Mouse (Mus musculus) left cerebral cortex, postnatal 10 days (tissue): ENCODE results near the gene AI481877. TPM values are rescaled to one million over a fixed set of nuclear protein-coding genes. Genes with fewer than 3 reads are reported as not detected.

Source experiments
- DNase-seq, 2 experiments: peaks; one replicate each; pipeline ENCODE4 v3.0.0; 2021 to 2022; ENCODE audit warnings: low spot score in 2 of 2, mixed read lengths in 1 of 2; ENCODE audit errors: extremely low spot score in 1 of 2
- intact Hi-C: fragments of 180-260 bp; cut with DNase I; formaldehyde crosslinking; loops from one replicate; pipeline ENCODE4 v1.15.1; 2025
- total RNA-seq, 2 experiments: library from RNA; stranded (reverse); gene quantifications; 2 replicates each; pipeline ENCODE4 v1.2.3; 2021

AI481877 gene
- total RNA-seq, 2 experiments from 2014 or later: not detected

DNA sequence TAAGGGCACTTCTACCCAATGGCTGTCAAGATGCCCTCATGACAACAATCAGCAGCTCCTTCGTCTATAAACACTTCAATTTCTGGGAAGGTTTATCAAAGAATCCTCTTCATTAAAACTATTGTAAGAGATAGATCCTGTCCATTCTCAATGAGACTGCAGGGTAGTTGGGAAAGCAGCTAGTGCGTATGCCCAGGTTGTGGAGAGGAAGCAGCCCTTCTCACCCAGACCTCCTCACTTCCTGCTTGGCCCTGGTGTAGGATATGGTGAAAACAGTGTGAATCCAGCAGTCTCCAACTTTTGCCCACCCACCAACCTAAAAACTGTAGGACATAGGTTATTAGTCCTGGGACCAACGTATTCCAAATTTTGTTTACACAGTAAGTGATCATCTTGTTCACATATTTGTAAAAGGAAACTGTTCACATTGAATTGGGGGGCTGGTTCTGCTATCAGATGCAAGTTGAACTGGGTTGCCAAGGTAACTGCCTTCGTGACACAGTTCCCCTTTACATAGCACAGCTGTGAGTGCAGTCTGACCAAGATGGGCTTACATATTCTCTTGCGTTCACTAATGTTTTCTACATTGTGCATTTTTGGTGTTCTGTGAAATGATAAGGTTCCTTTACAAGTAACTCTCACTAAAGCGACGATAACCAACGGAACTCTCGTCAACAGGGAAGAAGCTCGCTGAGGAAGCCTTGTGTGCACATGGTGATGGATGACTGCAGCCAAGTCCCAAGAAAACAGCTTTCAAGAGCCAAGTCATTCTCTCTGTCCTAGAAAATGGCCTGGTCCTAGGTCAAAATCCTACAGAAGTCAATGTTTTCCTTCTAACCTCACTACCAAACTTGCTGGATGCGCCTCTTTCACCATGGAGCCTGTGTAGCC lies 98.1 kb downstream of the AI481877 start:
- no peak for DNase-seq
- intact Hi-C loops: no loop called here

DNA sequence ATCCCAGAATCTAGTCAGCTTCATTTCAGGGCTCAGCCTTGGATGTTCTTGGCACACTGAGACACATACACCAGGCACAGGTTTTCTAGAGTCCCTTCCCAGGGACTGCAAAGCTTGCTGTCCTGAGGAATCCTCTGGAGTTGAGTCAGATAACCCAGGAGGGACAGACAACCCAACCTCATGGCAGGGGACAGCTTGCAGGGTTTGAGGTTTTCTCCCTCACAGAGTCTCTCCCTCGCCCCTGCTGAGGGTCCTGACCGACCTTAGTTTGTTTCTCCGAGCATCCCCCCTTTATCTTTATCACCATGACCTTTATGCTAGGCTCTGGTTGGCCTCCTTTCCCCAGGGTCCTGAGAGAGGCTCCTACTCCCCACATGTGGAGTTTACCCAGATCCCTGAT lies 101.3 kb downstream of the AI481877 start:
- DNase-seq: no peak
- intact Hi-C loops: no loop called here

DNA sequence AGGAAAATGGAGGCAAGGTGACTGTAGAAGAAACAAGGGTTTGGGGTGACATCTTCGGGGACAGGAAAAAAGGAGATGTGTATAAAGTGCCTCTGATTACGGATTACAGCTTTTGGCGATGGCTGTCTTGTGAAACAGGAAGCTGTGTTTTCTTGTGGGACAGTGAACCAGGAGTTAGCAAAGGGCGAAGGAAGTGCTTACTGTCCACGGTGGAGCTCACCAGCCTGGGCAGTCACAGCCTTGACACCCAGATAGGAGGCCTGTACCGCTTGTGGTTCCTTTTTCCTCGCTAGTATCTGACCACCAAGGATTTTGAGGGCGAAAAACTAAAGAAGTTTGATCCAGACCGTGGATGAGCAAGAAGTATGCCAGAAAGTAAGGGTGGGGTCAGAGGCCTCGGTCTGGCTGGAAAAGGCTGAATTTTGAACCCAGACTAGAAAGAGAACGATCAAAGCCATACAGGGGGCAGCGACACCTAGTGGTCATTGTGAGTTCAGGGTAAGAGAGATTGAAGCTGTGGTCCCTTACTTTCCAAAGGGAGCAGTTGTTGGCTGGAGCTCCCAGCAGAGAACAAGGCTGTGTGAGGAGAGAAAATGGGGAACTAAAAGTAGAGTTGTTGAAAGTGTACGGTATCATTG lies 102.2 kb downstream of the AI481877 start:
- intact Hi-C loops: no loop called here

DNA sequence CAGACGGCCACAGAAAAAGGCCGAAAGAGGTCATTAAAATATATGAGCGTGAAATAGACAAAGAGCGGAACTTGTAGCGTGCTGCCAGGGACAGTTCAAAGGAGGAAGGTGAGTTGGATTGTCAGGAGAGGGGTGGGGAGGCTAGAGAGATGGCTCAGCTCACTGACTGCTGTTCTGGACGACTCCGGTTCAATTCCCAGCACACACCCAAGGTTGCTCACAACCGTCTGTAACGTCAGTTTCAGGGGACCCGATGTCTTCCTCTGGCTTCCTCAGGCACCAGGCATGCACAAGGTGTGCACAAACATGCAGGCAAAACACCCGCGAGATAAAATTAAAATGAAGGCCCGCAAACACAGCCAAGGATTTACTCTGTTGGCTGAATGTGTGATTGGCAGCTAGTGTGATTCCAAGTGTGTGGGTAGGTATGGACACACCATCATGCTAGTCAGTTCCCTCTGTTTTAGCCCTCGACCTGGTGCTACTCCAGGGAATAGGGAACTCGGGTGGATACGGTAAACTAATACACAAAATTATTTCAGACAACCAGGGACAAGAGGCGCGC lies 102.9 kb downstream of the AI481877 start:
- DNase-seq: no peak
- intact Hi-C loops: no loop called here

More for the DNA sequence above, 102.2 kb downstream of the AI481877 start:
- peak; percentile 73 to 75 for DNase-seq

DNA sequence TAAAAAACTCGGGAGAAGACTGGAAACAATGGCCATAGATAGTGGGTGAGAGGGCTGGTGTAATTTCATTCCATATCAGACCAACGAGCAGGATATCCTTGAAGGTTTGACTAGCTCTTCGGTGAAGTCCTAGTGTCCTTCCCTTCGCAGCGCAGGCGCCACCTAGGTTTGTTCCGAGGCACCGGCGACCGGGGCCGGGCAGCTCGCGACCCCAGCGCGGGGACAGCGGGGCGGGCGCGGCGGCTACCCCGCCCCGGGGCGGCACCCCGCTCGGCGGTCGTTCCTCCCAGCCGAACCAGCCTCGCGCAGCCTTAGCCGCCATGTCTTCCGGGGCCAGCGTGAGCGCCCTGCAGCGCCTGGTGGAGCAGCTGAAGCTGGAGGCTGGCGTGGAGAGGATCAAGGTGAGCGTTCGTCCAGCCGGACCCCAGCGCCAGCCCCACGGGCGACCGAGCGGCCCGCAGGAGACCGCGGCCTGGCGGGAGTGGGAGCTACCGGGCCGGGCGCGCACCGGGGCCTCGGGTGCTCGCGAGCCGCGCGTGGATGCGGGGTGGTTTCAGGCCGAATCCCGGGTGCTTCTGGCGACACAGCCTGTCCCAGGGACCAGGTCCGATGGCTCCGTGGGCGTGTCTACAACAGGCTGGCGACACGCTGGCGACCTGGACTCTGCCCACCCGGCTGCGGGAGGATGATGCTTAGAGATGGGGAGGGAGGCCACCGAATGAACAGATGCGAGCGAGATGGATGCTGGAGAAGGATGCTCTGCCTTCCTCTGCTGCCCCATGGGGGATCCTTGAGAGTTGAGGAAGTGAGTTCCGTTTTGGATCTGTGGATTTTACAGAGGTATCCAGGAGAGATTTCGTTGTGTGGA lies 103.6 kb downstream of the AI481877 start, which contains the start of gene Gng10:
Gene Gng10 (plus strand): TSS at position 171 of the 868 bp plus-strand sequence.
- peak; percentile 62 to 85 for DNase-seq
- intact Hi-C loops: no loop called here

DNA sequence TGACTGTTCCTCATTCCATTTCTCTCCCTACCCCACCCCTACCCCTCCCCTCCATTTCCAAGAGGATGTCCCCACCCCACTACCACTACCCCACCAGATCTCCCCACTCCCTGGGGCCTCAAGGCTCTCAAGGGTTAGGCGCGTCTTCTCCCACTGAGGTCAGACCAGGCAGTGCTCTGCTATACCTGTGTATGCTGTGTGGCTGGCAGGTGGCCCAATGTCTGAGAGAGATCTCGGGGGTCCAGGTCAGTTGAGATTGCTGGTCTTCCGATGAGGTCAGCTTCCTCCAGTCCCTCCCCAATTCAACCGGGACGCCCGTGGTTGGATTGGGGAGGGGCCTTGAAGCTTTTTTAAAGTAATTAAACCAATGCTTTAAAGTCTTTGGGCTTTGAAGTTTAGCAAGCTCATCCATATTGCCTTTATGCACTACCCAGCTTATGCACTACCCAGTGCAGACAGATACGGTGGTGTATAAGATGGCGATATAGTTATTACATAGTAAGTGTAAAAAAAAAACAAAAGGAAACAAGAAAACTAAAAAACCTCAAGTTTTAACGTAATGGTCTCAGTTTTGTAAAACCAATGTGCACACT lies 104.4 kb downstream of the AI481877 start:
- peak in 1 of 2 experiments; percentile 57 for DNase-seq
- intact Hi-C loops: no loop called here

DNA sequence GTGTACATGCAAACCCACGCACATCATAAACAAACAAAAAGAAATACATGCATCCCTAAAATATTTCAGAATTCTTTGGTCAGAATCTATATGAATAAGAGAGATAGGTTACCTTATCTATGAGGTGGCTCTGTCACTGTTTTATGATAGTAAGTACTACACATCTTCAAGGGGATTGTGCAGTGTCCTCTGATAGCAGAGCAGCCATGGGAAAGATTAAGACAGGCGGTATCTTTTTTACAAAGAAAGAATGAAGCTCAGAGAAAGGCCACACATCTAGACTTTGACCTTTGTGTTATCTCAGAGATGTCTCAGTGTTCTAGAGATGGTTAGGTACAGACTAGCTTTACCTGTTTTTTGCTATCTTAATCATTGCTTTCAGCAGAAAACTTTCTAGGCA lies 121.9 kb downstream of the AI481877 start:
- intact Hi-C loops: no loop called here
- DNase-seq: no peak

DNA sequence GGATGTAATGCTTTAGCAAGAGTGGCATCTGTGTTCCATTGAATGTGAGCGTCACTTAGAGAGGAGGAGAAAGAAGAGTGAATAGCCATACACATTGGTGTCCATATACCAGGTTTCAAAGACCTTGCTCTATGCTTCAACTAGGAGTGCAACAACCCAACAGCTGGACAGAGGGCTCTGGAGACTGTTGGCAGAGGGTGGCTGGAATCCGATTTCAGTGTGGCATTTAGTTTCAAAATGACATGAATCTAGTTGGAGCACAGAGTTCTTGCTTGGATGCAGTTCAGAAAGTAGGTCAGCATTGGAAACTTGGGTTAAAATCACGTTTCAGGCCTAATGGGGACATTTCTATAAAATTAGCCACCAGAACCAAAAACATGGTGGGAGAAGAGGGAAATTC lies 123.6 kb downstream of the AI481877 start:
- DNase-seq: no peak
- intact Hi-C loops: no loop called here

DNA sequence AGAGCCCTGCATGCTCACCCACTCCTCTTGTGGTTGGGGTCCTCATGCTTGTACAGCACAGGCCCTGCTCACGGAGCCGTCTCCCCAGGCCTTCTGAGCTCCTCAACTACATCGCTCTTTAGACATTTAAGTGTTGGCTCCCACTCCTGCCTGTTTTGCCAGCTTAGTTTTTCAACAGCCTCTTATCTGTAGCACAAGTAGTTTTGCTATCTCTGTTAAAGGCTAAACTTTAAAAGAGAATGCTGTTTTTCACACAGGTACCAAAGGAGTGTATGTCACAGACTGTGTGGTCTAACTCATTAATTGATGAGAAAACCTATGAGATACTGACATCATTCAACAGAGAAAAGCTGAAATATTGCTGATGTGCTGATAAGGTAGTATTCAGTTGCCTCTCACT lies 127.3 kb downstream of the AI481877 start:
- intact Hi-C loops: no loop called here
- no peak for DNase-seq

DNA sequence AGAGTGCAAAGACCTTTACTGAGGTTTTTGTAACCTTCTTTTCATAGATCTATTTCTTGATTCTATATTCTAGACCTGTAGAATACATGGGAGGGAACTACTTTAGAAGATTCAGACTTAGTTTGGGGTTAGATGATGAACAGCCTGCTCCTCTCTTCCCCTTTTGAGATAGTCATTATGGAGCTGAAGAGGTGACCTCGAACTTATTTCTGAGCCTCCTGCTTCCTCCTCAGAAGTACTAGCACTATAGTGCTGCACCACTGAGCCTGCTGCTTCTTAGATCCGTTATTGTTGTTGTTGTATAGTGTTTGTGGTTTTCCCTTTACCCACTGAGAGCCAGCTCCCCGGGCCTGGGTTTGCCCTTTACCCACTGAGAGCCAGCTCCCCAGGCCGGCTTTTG lies 129.1 kb downstream of the AI481877 start:
- intact Hi-C loops: no loop called here
- no peak for DNase-seq

DNA sequence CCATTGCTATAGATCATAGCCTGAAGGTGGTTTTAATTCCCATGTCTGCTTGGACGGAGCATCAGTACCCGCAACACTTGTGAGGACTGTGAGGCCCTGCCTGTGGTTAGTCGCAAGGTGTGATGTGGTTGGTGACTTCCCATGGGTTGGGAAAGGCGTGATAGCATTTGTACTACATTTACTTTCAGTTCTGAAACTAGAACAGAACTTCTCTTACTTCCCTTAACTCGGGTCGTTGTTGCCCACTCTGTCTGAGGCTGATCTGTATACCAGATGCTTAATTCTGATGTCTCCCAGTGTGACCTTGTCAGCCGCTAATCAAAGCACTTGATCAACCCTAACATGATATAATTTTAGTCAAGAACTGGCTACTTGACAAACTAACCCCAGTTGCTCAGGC lies 129.6 kb downstream of the AI481877 start:
- no peak for DNase-seq
- intact Hi-C loops: no loop called here

DNA sequence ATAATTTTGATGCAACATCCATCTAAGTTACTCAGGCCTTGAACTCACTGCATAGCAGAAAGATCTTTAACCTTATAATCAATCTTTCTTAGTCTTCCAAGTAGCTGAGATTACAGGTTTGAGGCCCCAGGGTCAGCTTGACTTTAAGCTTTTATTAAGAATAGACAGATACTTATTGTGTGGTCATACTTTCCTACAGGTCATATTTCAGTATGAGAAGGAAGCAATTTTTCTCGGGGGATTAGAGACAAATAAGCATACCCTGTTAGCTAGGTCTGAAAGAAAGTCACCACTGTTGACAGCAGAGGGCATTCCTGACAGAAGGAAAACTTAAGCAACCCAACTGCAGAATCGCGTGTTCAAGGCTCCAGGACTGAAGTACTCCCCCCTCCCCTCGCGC lies 130.8 kb downstream of the AI481877 start:
- intact Hi-C loops: no loop called here
- DNase-seq: no peak

DNA sequence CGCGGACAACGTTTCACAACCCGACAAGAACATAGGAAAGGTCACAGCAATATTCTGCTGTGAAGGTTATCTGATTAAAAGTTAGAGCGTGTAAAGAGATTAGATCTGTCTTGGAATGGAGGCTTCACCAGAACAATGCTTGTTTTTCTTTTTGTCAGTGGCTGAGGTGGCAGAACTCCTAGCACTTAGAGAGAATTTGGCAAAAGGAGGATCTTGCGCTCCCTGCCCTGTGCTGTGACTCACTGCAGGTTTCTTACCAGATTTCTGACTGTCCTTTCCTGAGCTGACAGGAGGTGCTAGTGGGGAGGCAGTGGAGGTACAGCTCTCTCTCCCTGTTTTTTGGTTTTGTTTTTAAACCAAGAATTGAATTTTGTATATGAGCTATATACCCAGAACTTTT lies 131.8 kb downstream of the AI481877 start:
- intact Hi-C loops: no loop called here

DNA sequence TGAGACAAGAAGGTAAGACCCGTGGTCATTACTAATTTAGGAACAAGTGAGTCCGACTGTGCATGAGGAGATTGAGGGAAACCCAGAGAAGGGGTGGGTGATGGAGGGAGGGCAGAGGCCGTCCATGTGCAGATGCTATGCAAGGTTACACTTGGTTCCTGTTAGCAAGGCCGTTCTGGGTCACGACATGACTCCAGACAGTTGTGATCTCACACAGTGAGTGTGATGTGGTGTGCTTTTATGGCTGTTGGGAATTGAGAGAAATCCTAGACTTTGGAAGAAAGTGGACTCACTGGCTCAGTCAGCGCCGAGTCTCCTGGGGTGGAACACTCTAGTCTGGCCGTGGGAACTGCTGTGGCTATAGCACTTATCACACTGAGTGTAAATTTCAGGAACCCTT lies 132.6 kb downstream of the AI481877 start:
- DNase-seq: no peak
- intact Hi-C loops: no loop called here

More for the DNA sequence above, 131.8 kb downstream of the AI481877 start:
- no peak for DNase-seq

DNA sequence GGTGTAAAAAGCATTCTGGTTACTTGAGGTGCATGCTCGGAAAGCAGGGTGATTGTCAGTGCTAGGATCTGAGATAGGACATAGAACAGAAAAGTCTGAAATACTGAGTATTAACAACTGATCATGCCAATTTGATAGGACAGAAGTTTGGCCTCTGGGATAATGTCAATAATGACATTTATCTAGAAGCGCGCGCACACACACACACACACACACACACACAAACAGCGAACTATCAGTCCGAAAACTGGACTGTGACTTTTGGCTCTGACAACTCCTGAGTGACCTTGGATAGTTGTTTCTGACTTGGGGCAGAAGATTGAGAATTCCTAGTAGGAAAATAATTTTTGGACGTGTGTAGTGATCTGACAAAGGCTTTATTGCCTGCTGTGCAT lies 135.0 kb downstream of the AI481877 start:
- DNase-seq: no peak
- intact Hi-C loops: no loop called here

DNA sequence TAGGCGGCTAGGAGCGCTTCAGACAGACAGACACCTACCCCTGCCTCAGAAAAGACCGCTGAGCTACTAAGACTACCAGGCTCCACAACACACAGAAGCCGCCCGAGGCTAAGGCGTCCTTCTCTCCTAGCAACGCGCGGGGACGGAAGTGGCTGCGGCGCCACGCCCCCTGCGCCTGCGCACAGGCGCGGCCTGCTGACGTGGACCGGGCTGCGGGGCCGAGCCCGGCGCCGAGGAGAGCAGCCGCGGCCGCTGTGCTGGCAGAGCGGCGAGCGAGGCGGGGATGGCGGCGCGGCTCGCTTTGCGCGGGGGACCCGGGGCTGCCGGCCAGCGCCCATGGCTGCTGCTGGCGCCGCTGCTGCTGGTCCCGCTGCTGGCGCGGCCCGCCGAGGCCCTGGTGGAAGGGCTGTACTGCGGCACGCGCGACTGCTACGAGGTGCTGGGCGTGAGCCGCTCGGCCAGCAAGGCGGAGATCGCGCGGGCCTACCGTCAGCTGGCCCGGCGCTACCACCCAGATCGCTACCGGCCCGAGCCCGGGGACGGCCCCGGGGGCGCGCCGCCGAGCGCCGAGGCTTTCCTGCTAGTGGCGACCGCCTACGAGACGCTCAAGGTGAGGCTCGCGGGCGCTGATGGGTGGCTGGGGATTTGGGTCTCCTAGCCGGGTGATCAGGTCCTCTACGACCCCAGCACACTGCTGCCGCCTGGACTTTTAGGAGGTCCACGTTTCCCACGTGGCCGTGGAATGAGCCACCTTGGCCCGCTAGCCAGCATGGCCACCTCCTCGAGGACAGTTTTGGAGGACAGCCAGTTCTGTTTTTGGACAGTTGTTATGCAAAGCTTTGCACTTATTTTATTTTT lies 135.6 kb downstream of the AI481877 start, which contains the start of gene Gm20503:
Gene Gm20503 (plus strand): TSS at position 263 of the 858 bp plus-strand sequence.
- intact Hi-C loops: no loop called here
- peak; percentile 86 to 94 for DNase-seq

DNA sequence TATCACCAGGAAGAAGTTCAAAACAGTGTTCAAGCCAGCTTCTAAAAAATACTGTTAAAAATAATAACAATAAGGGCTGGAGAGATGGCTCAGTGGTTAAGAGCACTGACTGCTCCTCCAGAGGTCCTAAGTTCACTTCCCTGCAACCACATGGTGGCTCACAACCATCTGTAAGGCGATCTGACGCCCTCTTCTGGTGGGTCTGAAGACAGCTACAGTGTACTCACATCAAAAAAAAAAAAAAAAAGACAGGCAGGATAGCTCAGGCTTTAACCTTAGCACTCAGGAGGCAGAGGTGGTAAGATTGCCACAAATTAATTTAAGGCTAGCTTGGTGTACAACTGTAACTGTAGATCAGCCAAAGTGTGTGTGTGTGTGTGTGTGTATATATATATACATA lies 138.2 kb downstream of the AI481877 start:
- intact Hi-C loops: no loop called here

DNA sequence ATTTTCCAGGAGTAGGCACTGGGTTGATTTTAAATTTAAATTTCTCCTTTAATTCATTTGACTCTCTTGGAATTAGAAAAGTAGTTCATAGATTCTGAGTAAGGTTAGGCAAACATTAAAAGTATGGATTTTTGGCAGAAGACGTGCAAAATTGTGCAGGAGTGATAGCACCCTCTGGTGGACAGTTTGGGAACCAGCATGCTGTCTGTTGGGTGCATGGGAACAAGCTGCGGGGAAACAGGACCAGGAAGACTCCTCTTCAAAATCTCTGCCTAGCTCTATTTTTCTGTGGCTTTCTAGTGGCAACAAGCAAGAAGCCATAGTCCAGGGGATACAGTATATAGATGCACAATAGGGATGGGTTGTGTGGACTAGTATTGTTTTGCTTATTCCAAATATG lies 139.1 kb downstream of the AI481877 start:
- intact Hi-C loops: no loop called here
- peak; percentile 73 to 80 for DNase-seq

More for the DNA sequence above, 138.2 kb downstream of the AI481877 start:
- DNase-seq: peak in 1 of 2 experiments; percentile 39
